Mouse (Mus musculus) brown adipose tissue, adult 24 weeks (tissue): ENCODE data around the gene Igdcc3. TPM values are rescaled to one million over a fixed set of nuclear protein-coding genes. Genes with fewer than 3 reads are reported as not detected.

Experiments used
- H3K27ac ChIP-seq: fragments of 200-500 bp; replicated peaks from 2 replicates; pipeline ENCODE4 v1.5.1; 2012; ENCODE audit warnings: low read depth, mild to moderate bottlenecking, low read length
- H3K4me1 ChIP-seq: fragments of 200-500 bp; 2 replicates; pipeline ENCODE4 v1.6.1; 2012; ENCODE audit warnings: low read length, mixed read lengths; ENCODE audit not compliant: control insufficient read depth, insufficient read depth, insufficient read length
- H3K4me3 ChIP-seq: fragments of 200-500 bp; 2 replicates; pipeline ENCODE4 v1.5.1; 2012; ENCODE audit warnings: low read depth, mild to moderate bottlenecking, low read length, moderate library complexity; ENCODE audit not compliant: insufficient read depth
- polyA plus RNA-seq: library from polyadenylated mRNA; stranded (reverse); fragments of >200 nt; gene quantifications from 2 replicates; pipeline ENCODE4 v1.2.4, GENCODE M21; 2012; ENCODE audit not compliant: missing spikeins, insufficient read depth, insufficient read length

Gene Igdcc3
- polyA plus RNA-seq, 1 experiment: not detected

GRCm38 (mm10) chr9:65156604-65157003, 15.6 kb downstream of the Igdcc3 start:
- Histone ChIP-seq H3K27ac (no peak overlapping the region), H3K4me3 (no peak overlapping the region), H3K4me1 (no peaks in the 10 kb centered on the region)

- Histone ChIP-seq H3K27ac (no peak overlapping the region), H3K4me3 (no peak overlapping the region), H3K4me1 (no peaks in the 10 kb centered on the region)
Measured at GRCm38 (mm10) chr9:65157631-65158030, 16.6 kb downstream of the Igdcc3 start.

- Histone ChIP-seq H3K4me3 (no peak overlapping the region), H3K4me1 (no peaks in the 10 kb centered on the region), H3K27ac (no peak overlapping the region)
Measured at GRCm38 (mm10) chr9:65161188-65161587, 20.2 kb downstream of the Igdcc3 start.

GRCm38 (mm10) chr9:65161881-65162280, 20.9 kb downstream of the Igdcc3 start:
- H3K27ac ChIP-seq: no peak overlapping the region
- no peaks in the 10 kb centered on the region for H3K4me1 ChIP-seq
- H3K4me3 ChIP-seq: no peak overlapping the region

GRCm38 (mm10) chr9:65162711-65163639, 22.0 kb downstream of the Igdcc3 start:
- H3K4me3 ChIP-seq: peak overlapping the region; percentile 32
- H3K4me1 ChIP-seq: no peaks in the 10 kb centered on the region
- H3K27ac ChIP-seq: no peak overlapping the region

GRCm38 (mm10) chr9:65164870-65165269, 23.9 kb downstream of the Igdcc3 start:
- no peaks in the 10 kb centered on the region for H3K4me1 ChIP-seq
- H3K4me3 ChIP-seq: no peak overlapping the region
- H3K27ac ChIP-seq: no peak overlapping the region

GRCm38 (mm10) chr9:65166386-65166785, 25.4 kb downstream of the Igdcc3 start:
- no peaks in the 10 kb centered on the region for H3K4me1 ChIP-seq
- H3K27ac ChIP-seq: no peak overlapping the region
- H3K4me3 ChIP-seq: no peak overlapping the region

GRCm38 (mm10) chr9:65168534-65168933, 27.5 kb downstream of the Igdcc3 start:
- Histone ChIP-seq H3K4me3 (no peak overlapping the region), H3K4me1 (no peaks in the 10 kb centered on the region), H3K27ac (no peak overlapping the region)

- Histone ChIP-seq H3K4me3 (no peak overlapping the region), H3K27ac (no peak overlapping the region), H3K4me1 (no peaks in the 10 kb centered on the region)
Measured at GRCm38 (mm10) chr9:65168952-65169351, 28.0 kb downstream of the Igdcc3 start.

- no peaks in the 10 kb centered on the region for H3K4me1 ChIP-seq
- H3K4me3 ChIP-seq: no peak overlapping the region
- H3K27ac ChIP-seq: no peak overlapping the region
Measured at GRCm38 (mm10) chr9:65172654-65173053, 31.7 kb downstream of the Igdcc3 start.

- H3K4me3 ChIP-seq: no peak overlapping the region
- H3K4me1 ChIP-seq: no peaks in the 10 kb centered on the region; the same call in 1 of the 2 replicates
- H3K27ac ChIP-seq: no peak overlapping the region
Measured at GRCm38 (mm10) chr9:65175234-65175938, 34.4 kb downstream of the Igdcc3 start.

GRCm38 (mm10) chr9:65175939-65176871, 35.2 kb downstream of the Igdcc3 start:
- no peak overlapping the region for H3K27ac ChIP-seq
- H3K4me1 ChIP-seq: no peaks in the 10 kb centered on the region; the same call in 1 of the 2 replicates
- H3K4me3 ChIP-seq: no peak overlapping the region

- Histone ChIP-seq H3K4me3 (no peak overlapping the region), H3K4me1 (no peaks in the 10 kb centered on the region; the same call in 1 of the 2 replicates)
Measured at GRCm38 (mm10) chr9:65177497-65177896, 36.5 kb downstream of the Igdcc3 start.

GRCm38 (mm10) chr9:65177912-65178311, 36.9 kb downstream of the Igdcc3 start:
- Histone ChIP-seq H3K27ac (no peak overlapping the region), H3K4me1 (no peaks in the 10 kb centered on the region; the same call in 1 of the 2 replicates), H3K4me3 (no peak overlapping the region)

More at GRCm38 (mm10) chr9:65177497-65177896, 36.5 kb downstream of the Igdcc3 start:
- H3K27ac ChIP-seq: no peak overlapping the region
